Mouse (Mus musculus) subcutaneous adipose tissue, adult 2 months (tissue): ENCODE measurements around the gene Hba-a1. TPM values are rescaled to one million over a fixed set of nuclear protein-coding genes. Genes with fewer than 3 reads are reported as not detected.

ENCODE experiments used
- polyA plus RNA-seq: library from polyadenylated mRNA; depleted of rRNA; stranded (reverse); fragments of >200 nt; gene quantifications from 2 replicates; pipeline ENCODE4 v1.2.3, GENCODE M21; 2012; ENCODE audit warnings: low replicate concordance; rRNA removed

Gene Hba-a1
- 580 and 945 TPM in 2 replicates for polyA plus RNA-seq

DNA sequence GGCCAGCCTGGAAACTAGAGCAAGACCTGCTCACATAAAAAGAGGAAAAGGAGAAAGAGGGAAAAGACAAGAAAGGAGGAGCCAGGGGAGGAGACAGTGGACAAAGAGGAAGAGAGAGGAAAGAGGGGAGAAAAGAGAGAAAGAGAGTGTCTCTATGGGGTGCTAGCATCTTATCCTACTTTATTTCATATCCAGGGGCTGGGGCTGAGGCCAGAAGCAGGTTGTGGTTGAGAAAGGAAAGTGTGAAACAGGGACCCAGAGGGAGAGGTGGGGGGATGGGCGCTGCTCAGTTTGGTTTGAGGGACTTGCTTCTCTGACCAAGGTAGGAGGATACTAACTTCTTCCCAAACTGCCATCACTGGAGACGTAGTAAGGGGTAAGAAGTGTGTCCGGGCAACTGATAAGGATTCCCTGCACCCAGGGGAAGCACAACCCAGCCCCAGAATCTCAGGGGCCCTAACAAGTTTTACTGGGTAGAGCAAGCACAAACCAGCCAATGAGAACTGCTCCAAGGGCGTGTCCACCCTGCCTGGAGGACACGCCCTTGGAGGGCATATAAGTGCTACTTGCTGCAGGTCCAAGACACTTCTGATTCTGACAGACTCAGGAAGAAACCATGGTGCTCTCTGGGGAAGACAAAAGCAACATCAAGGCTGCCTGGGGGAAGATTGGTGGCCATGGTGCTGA, at the start of gene Hba-a1:
TSS of gene Hba-a1 (plus strand) at position 421 of the 687 bp plus-strand sequence.

DNA sequence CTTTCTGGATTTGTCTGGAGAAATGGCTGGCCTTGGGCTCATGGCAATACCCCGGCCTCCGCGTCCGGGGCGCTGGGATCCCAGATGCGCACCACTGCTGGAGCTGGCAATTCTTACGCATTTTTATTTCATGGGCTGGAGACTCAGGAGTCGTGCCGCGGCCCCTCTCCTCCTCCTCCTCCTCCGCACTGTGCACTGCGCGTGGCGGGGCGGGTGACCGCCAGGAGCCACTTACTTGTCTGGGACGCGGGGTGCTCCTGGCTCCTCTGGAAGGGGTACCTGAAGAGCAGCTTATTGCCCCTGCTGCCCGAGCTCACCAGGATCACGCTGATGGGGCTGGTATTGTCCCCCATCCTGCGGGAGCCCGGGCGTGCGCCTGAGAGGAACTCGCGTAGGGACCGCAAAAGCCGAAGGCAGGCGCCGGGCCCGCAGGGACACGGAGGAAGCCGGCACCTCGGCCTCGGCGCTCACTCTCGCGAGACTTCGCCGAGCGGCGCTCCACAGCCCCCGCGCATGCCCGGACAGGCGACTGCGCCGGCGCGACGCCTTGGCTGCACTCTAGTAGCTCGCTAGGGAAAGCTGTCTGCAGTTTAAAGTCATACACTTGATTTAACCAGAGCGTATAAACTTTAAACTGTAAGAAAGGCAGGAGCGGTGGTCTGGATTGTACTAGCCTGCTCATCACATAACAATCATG, 16.0 kb upstream of the Hba-a1 start, which contains the start of gene Nprl3:
TSS of gene Nprl3 (minus strand) at position 520 of the 697 bp plus-strand sequence.

GRCm38 (mm10) chr11:32276347-32276746, 7.0 kb upstream of the Hba-a1 start, which contains the start of gene Hba-x:
Gene Hba-x, plus strand, starts transcription at chr11:32276400.

GRCm38 (mm10) chr11:32286695-32287492, 3.6 kb downstream of the Hba-a1 start, which contains the start of gene Hbq1b:
Gene Hbq1b, plus strand, starts transcription at chr11:32286965.

DNA sequence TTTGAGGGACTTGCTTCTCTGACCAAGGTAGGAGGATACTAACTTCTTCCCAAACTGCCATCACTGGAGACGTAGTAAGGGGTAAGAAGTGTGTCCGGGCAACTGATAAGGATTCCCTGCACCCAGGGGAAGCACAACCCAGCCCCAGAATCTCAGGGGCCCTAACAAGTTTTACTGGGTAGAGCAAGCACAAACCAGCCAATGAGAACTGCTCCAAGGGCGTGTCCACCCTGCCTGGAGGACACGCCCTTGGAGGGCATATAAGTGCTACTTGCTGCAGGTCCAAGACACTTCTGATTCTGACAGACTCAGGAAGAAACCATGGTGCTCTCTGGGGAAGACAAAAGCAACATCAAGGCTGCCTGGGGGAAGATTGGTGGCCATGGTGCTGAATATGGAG, 12.9 kb downstream of the Hba-a1 start, which contains the start of gene Hba-a2:
TSS of gene Hba-a2 (plus strand) at position 287 of the 400 bp plus-strand sequence.

GRCm38 (mm10) chr11:32299865-32300264, 16.6 kb downstream of the Hba-a1 start, which contains the start of gene Hbq1a:
Gene Hbq1a, plus strand, starts transcription at chr11:32300069.

Other genes starting within 250 kb of the Hba-a1 start
- 0.24 and 0.28 TPM in 2 replicates for gene Il9r, start 83.2 kb upstream of the Hba-a1 start, polyA plus RNA-seq
- gene Snrnp25, start 78.1 kb upstream of the Hba-a1 start, polyA plus RNA-seq, result 20.6 and 25.6 TPM in 2 replicates
- 143 and 170 TPM in 2 replicates for gene Rhbdf1, start 61.2 kb upstream of the Hba-a1 start, polyA plus RNA-seq
- 12.4 and 18.9 TPM in 2 replicates for gene Mpg, start 57.0 kb upstream of the Hba-a1 start, polyA plus RNA-seq
- 119 and 138 TPM in 2 replicates for gene Nprl3, start 15.8 kb upstream of the Hba-a1 start, polyA plus RNA-seq
- gene Hba-x, start 7.1 kb upstream of the Hba-a1 start, polyA plus RNA-seq, result not detected in 2 replicates
- 0.36 and 1.1 TPM in 2 replicates for gene Hbq1b, start 3.5 kb downstream of the Hba-a1 start, polyA plus RNA-seq
- gene Hba-a2, start 13.0 kb downstream of the Hba-a1 start, polyA plus RNA-seq, result 1,538 and 2,454 TPM in 2 replicates
- not detected in 2 replicates for gene Hbq1a, start 16.6 kb downstream of the Hba-a1 start, polyA plus RNA-seq
- gene Sh3pxd2b, start 64.3 kb downstream of the Hba-a1 start, polyA plus RNA-seq, result 23.2 and 58.2 TPM in 2 replicates
- gene Ubtd2, start 171.9 kb downstream of the Hba-a1 start, polyA plus RNA-seq, result 11.8 and 25.6 TPM in 2 replicates
- gene Efcab9, start 248.6 kb downstream of the Hba-a1 start, polyA plus RNA-seq, result 0.18 and 0.49 TPM in 2 replicates
- gene Stk10, start 249.8 kb downstream of the Hba-a1 start, polyA plus RNA-seq, result 16.9 and 19.5 TPM in 2 replicates